In the genomic region with DNA sequence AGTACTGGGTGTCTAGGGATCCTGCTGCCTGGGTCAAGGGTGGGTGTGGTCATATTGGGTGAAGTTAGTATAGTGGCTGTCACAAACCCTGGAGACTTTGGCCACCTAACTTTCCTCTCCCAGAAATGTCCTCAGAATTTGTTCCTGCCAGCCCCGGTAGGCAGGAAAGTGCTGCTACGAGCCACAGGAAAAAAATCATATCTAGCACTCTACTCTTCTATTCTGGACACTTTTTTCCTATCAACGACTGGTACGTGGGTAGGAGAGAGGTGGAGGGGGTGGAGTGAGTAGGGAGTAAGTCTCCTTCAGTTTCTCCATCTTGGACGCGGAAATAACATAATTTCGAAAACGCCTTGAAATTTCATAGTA, we compare ENCODE assay signal across 8 mouse cellular contexts. TPM values are rescaled to one million over a fixed set of nuclear protein-coding genes. Genes with fewer than 3 reads are reported as not detected.
DNase-seq lines count a peak whose midpoint lies in the region; ATAC-seq and TF ChIP-seq lines count a peak whose summit lies in the region.

No protein-coding gene starts in this region.

- peak overlapping the region; percentile 93 for H3K27ac ChIP-seq in heart, adult 2 months
- H3K27ac ChIP-seq in limb, embryonic 15.5 days: no peak overlapping the region
- no peak overlapping the region for H3K27ac ChIP-seq in stomach, embryonic 16.5 days (ENCODE audit: low read length)

- H3K9me3 ChIP-seq in limb, embryonic 15.5 days: no peaks in the 10 kb centered on the region
- no peaks in the 10 kb centered on the region for H3K9me3 ChIP-seq in stomach, embryonic 16.5 days (replicated peaks; ENCODE audit: control insufficient read depth, low read length)

- TF ChIP-seq EP300 in heart, adult 2 months (IDR thresholded peaks at IDR 0.05; ENCODE audit: insufficient read depth, low read depth, low read length): no peak

- H3K4me3 ChIP-seq in heart, adult 2 months: peak overlapping the region; percentile 59
- peak overlapping the region; percentile 40 for H3K4me3 ChIP-seq in limb, embryonic 15.5 days
- peak overlapping the region; percentile 47 for H3K4me3 ChIP-seq in stomach, embryonic 16.5 days (replicated peaks; ENCODE audit: low read length)

- whole genome bisulfite sequencing in heart, adult 2 months: 11% methylated on average over 8 of the region's 8 CpGs
- 32% methylated on average over 8 of the region's 8 CpGs for WGBS in limb, embryonic 15.5 days
- WGBS in stomach, embryonic 16.5 days: 40% methylated on average over 8 of the region's 8 CpGs

- peaks cover 9% of the 10 kb centered on the region for H3K4me1 ChIP-seq in heart, adult 2 months (ENCODE audit: control insufficient read depth, insufficient read depth, low read length)
- peaks cover 22% of the 10 kb centered on the region for H3K4me1 ChIP-seq in limb, embryonic 15.5 days
- peaks cover 14% of the 10 kb centered on the region; the same call in 1 of the 2 replicates for H3K4me1 ChIP-seq in stomach, embryonic 16.5 days (ENCODE audit: control insufficient read depth, insufficient read depth, low read length)

- no peak for TF ChIP-seq CTCF in heart, adult 2 months (IDR thresholded peaks at IDR 0.05)

- intact Hi-C loops in heart, adult 2 months (cut with DNase I): loop anchor here (1.0 kb wide), 1 partner anchor 11 kb away; a partner anchor contains a TSS

- peak overlapping the region; percentile 58 for H3K4me2 ChIP-seq in limb, embryonic 15.5 days
- peak overlapping the region; percentile 62; the same call in 1 of the 2 replicates for H3K4me2 ChIP-seq in stomach, embryonic 16.5 days (ENCODE audit: low read depth, low read length)

- H3K9ac ChIP-seq in heart, adult 2 months (ENCODE audit: low read depth, low read length): peak overlapping the region; percentile 92
- H3K9ac ChIP-seq in limb, embryonic 15.5 days: peak overlapping the region; percentile 23; the same call in 1 of the 2 replicates
- H3K9ac ChIP-seq in stomach, embryonic 16.5 days (ENCODE audit: low read length): no peak overlapping the region

- DNase-seq in heart, adult 2 months: no peak
- no peak for DNase-seq in heart, adult 9 months (ENCODE audit: low spot score in 2 of 2)
- peak; percentile 4 for DNase-seq in ovary, postnatal 36 days (ENCODE audit: low spot score)
- DNase-seq in ovary, adult 18-20 months (ENCODE audit: low spot score): no peak
- DNase-seq in testis, postnatal 10 days (ENCODE audit: low spot score): no peak

- peaks cover 12% of the 10 kb centered on the region for H3K36me3 ChIP-seq in heart, adult 2 months (ENCODE audit: control insufficient read depth, insufficient read depth, low read length)
- H3K36me3 ChIP-seq in limb, embryonic 15.5 days: peaks cover 4% of the 10 kb centered on the region; the same call in 1 of the 2 replicates
- no peaks in the 10 kb centered on the region for H3K36me3 ChIP-seq in stomach, embryonic 16.5 days (ENCODE audit: control insufficient read depth, insufficient read depth, low read length)

- H3K79me2 ChIP-seq in heart, adult 2 months (replicated peaks; ENCODE audit: control insufficient read depth, insufficient read depth, low read length): no peaks in the 10 kb centered on the region

- no peaks in the 10 kb centered on the region for H3K27me3 ChIP-seq in heart, adult 2 months (ENCODE audit: control insufficient read depth, insufficient read depth, low read length)
- peaks cover 12% of the 10 kb centered on the region for H3K27me3 ChIP-seq in limb, embryonic 15.5 days
- H3K27me3 ChIP-seq in stomach, embryonic 16.5 days (ENCODE audit: control insufficient read depth, insufficient read depth, low read length): peaks cover 8% of the 10 kb centered on the region; the same call in 1 of the 2 replicates

- no peak; the same call in 1 of the 2 replicates for TF ChIP-seq POLR2A in heart, adult 2 months (IDR thresholded peaks at IDR 0.05; ENCODE audit: insufficient read depth, low read depth, low read length)

- no peak for ATAC-seq in limb, embryonic 15.5 days (ENCODE audit: insufficient number of reproducible peaks, low FRiP score, low TSS enrichment, low read depth)
- ATAC-seq in stomach, embryonic 16.5 days (ENCODE audit: insufficient read depth, low FRiP score): no peak
- ATAC-seq in frontal cortex, adult (ENCODE audit: low TSS enrichment): no peak

RNA-seq across cellular contexts. Expression of a gene that starts 1.0 kb away (rescaled TPM):
- 100 to 1,000 TPM; 123 to 414 TPM for total RNA-seq in heart, adult 2 months (2021)
- 205 and 316 TPM in 2 replicates for polyA plus RNA-seq in heart, adult 2 months (2012; rRNA removed)
- 25.9 and 44.8 TPM in 2 replicates for polyA plus RNA-seq in limb, embryonic 15.5 days (2015; fragmentation: Nextera tagmentation; extraction: Ambion mirVana)
- 9.2 and 14.4 TPM in 2 replicates for polyA plus RNA-seq in stomach, embryonic 16.5 days (2015; fragmentation: Nextera tagmentation; extraction: Ambion mirVana)

RNA-seq across cellular contexts. Expression of a gene that starts 5.9 kb away (rescaled TPM):
- 1 to 10 TPM; 3.3 to 4.3 TPM for total RNA-seq in heart, adult 2 months (2021)
- 7.1 and 11.0 TPM in 2 replicates for polyA plus RNA-seq in heart, adult 2 months (2012; rRNA removed)
- 1.4 and 2.1 TPM in 2 replicates for polyA plus RNA-seq in limb, embryonic 15.5 days (2015; fragmentation: Nextera tagmentation; extraction: Ambion mirVana)
- 1.6 and 2.0 TPM in 2 replicates for polyA plus RNA-seq in stomach, embryonic 16.5 days (2015; fragmentation: Nextera tagmentation; extraction: Ambion mirVana)

RNA-seq across cellular contexts. Expression of a gene that starts 11.7 kb away (rescaled TPM):
- total RNA-seq in heart, adult 2 months (2021): 10 to 100 TPM; 63.9 to 66.9 TPM
- 51.6 and 58.1 TPM in 2 replicates for polyA plus RNA-seq in heart, adult 2 months (2012; rRNA removed)
- polyA plus RNA-seq in limb, embryonic 15.5 days (2015; fragmentation: Nextera tagmentation; extraction: Ambion mirVana): 83.0 and 92.9 TPM in 2 replicates
- polyA plus RNA-seq in stomach, embryonic 16.5 days (2015; fragmentation: Nextera tagmentation; extraction: Ambion mirVana): 92.6 and 93.6 TPM in 2 replicates

RNA-seq across cellular contexts. Expression of a gene that starts 38.8 kb away (rescaled TPM):
- 10 to 100 TPM; 18.4 to 35.8 TPM for total RNA-seq in heart, adult 2 months (2021)
- polyA plus RNA-seq in heart, adult 2 months (2012; rRNA removed): 10.0 and 18.8 TPM in 2 replicates
- 8.8 and 10.1 TPM in 2 replicates for polyA plus RNA-seq in limb, embryonic 15.5 days (2015; fragmentation: Nextera tagmentation; extraction: Ambion mirVana)
- polyA plus RNA-seq in stomach, embryonic 16.5 days (2015; fragmentation: Nextera tagmentation; extraction: Ambion mirVana): 13.3 and 14.1 TPM in 2 replicates
